Mouse (Mus musculus): ENCODE results near the gene Cox5a.

The Cox5a gene

GRCm38 (mm10) chr9:57521056-57521911, at the start of gene Cox5a:
Gene Cox5a, plus strand, starts transcription at chr9:57521274.
- CTCF ChIA-PET, result interaction anchor here (0.5 to 0.9 kb wide), 2 partner anchors 23 to 223 kb away, joined by 3 to 5 read pairs; no protein-coding TSS in a partner anchor

DNA sequence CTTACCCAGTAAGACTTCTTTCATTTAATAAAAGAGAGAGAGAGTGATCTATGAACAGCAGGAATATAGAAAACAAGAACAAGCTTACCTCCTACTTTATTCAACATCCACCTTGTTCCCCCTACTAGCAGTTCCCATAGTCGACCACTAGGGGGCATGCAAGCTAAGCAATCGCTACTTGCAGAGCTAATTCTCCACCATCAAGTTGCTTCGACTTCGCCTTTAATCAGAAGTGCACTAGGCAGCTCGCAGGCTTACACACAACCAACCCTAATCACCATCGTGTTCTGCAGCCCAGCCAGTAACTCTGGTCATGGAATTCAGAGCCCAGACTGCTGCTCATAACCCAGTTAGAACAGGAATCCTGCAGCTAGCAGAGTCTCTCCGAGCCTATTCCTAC, 35.3 kb upstream of the Cox5a start:
- CTCF ChIA-PET, result interaction anchor here (0.9 to 1.2 kb wide), 2 partner anchors 11 to 31 kb away, joined by 3 to 8 read pairs; no protein-coding TSS in a partner anchor

DNA sequence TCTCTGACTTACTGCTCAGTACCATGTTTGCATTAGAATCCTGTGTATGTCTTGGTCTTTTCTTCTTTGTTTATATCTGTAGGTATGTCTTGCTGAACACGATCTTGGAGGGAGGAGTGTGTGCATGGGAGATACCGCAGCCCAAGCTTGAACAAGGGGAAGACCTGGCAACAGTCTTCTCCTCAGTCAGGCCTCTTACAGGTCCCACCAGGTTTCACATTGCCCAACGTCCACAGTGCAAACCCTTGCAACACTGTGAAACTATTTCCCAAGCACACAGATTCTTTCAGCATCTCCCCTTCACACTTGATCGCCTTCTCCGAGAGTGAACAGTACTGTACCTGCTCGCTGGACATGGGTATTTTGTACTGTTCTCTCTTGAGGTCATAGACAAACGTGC, 33.3 kb upstream of the Cox5a start:
- CTCF ChIA-PET, result no interaction called here

DNA sequence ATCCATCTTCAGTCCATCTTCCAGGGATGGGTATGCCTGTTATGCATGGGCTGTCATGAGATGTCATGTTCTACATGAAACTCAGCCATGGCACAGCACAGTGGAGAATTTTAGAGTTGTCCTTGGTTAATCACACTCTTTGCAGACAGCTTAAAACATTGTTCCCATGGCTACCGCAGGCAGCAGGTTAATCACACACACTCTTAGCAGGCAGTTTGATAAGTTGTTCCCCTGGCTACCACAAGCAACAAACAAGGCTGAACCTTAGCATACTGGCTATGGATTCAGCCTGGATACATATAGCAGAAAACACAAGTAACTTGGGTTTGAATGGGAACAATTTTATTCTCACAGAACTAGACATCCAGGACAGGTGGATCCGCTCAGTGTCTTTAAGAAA, 27.5 kb upstream of the Cox5a start:
- CTCF ChIA-PET, result no interaction called here

- CTCF ChIA-PET, result no interaction called here
Measured at GRCm38 (mm10) chr9:57494970-57495369, 26.1 kb upstream of the Cox5a start.

- CTCF ChIA-PET, result interaction anchor here (1.1 kb wide), 1 partner anchor 11 kb away, joined by 3 read pairs; no protein-coding TSS in a partner anchor
Measured at GRCm38 (mm10) chr9:57497236-57497635, 23.8 kb upstream of the Cox5a start.

DNA sequence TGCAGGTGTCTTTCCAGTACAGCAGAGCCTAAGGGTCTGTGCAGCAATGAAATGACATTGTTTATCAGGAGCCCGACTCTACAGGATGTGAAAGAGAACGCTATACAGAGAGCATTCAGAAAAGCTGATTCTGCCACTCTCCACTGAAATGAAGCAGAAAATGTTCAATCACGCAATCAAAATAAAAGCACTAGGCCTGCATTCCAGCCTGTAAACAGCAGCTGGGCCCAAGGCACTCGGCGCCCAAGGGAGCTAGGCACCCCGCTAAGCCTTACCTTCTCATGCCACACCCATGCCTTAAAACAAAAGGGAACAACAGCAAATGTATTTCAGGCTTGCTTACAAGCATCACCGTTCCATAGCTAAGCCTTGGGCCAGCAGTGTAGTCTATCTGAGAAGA, 22.5 kb upstream of the Cox5a start:
- CTCF ChIA-PET, result interaction anchor here (0.7 kb wide), 2 partner anchors 23 to 70 kb away, joined by 4 to 5 read pairs; partner anchors contain the start of gene Cox5a

DNA sequence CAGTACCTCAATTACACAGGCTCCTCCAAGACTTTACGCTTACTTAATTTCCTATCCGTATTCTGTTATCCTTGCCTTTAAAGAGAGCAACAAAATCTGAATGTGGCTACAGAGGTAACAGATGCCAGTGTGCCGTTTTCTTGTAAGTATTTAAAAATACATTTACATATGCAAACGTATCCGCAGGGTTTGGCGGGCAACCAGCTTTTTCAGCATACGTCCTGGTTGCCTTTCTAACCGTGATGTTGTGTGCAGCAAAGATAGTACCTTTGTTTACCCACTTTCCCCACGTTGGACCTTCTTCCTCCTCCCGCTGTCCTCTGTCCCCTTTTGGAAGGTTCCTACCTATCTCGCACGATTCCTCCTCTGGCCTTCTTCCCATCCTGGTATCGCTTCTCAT, 19.6 kb upstream of the Cox5a start:
- CTCF ChIA-PET, result interaction anchor here (0.7 kb wide), 1 partner anchor 439 kb away, joined by 4 read pairs; the partner anchor contains the start of gene Sema7a

- CTCF ChIA-PET, result interaction anchor here (0.6 to 0.7 kb wide), 2 partner anchors 438 to 504 kb away, joined by 4 read pairs; partner anchors contain the start of gene Sema7a
Measured at GRCm38 (mm10) chr9:57501861-57502260, 19.2 kb upstream of the Cox5a start.

GRCm38 (mm10) chr9:57502911-57503621, 18.0 kb upstream of the Cox5a start:
- CTCF ChIA-PET, result interaction anchor here (0.6 kb wide), 1 partner anchor 21 kb away, joined by 3 read pairs; no protein-coding TSS in a partner anchor

GRCm38 (mm10) chr9:57503622-57504380, 17.3 kb upstream of the Cox5a start, which contains the start of gene Rpp25:
Gene Rpp25, plus strand, starts transcription at chr9:57504026.
- CTCF ChIA-PET, result interaction anchor here (0.6 to 0.7 kb wide), 2 partner anchors 22 to 391 kb away, joined by 3 read pairs; no protein-coding TSS in a partner anchor

DNA sequence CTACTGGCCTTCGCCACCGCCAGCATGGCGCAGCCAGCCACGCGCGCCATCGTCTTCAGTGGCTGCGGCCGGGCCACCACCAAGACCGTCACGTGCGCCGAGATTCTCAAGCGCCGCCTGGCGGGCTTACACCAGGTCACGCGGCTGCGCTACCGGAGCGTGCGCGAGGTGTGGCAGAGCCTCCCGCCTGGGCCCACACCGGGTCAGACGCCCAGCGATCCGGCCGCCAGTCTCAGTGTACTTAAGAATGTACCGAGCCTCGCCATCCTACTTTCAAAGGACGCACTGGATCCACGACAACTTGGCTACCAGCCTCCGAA, 16.7 kb upstream of the Cox5a start:
- CTCF ChIA-PET, result interaction anchor here (0.7 kb wide), 1 partner anchor 390 kb away, joined by 3 read pairs; no protein-coding TSS in a partner anchor

GRCm38 (mm10) chr9:57504891-57505290, 16.2 kb upstream of the Cox5a start:
- CTCF ChIA-PET, result no interaction called here

DNA sequence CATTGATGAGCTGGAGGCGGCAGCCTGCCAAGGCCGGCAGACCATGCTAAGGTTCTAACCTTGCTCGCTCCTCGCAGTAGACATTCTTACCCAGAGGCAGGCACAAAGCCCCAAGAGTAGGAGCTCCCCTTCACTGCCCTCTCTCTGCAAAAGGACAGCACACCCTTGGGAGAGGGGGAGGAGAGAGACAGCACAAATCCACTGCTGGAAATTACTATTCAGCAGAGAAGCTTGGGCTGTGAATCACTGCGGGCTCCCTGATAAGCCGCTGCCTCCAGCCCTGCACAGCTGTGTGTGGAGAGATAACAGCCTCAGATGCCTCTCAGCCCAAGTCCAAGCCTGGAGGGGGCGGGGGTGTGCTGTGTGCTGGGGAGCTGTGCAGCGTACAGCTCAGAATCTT, 15.4 kb upstream of the Cox5a start:
- CTCF ChIA-PET, result interaction anchor here (0.6 kb wide), 2 partner anchors 51 to 273 kb away, joined by 4 to 5 read pairs; no protein-coding TSS in a partner anchor

GRCm38 (mm10) chr9:57510577-57510976, 10.5 kb upstream of the Cox5a start:
- CTCF ChIA-PET, result interaction anchor here (0.6 kb wide), 1 partner anchor 8 kb away, joined by 3 read pairs; no protein-coding TSS in a partner anchor

DNA sequence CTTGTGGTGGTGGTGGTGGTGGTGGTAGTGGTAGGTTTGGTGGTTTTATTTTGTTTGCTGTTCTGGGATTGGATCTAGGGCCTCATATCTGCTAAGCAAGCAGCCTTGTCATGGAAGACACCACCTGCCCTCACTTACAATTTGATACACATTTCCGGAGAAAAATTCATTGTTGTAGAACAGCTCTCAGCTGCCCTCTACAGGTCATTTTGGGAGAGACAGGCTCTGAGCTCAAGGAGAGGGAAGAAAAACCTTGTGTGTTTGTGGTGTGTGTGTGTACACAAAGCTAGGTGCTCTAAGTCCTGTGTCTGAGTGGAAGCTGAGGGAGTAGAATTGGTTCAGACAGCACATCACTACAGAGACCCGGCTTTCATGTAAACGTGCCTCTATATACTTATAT, 4.0 kb upstream of the Cox5a start:
- CTCF ChIA-PET, result interaction anchor here (0.9 to 1.5 kb wide), 2 partner anchors 31 to 54 kb away, joined by 3 to 8 read pairs; no protein-coding TSS in a partner anchor

GRCm38 (mm10) chr9:57520375-57521055, 559 bp upstream of the Cox5a start:
- CTCF ChIA-PET, result no interaction called here

DNA sequence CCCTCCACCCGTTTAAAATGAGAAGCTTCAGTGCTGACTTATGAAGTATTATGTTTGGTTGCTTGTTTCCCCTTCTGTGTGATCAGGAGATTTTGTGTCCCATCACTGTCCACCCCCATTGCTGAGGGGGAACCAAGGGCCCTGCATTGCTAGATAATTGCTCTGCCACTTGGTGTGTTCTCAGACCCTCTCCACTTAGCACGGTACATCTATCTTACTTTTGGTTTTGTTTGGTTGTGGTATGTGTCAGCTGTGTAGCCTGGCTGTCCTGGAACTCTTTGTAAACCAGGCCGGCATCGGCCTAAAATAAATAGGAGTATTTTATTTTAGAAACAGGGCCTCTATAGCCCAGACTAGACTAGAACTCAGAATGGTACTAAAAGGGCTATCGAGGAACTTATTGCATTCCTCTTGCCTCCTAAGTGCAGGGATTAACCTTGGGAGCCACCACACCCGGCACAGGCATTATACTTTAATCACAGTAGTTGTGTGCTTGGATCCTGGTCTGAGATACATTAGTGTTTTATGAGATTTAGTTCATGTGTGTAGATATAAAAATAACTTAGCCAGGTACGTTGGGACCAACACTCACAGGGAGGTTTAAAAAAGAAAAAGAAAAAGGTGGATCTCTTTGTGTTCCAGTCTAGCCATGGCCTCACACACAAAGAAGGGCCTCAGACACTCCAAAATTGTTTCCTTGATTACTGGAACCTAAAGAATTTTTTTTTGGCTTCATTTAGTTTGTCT, 1.2 kb downstream of the Cox5a start:
- CTCF ChIA-PET, result interaction anchor here (0.6 to 0.9 kb wide), 2 partner anchors 222 to 363 kb away, joined by 3 read pairs; no protein-coding TSS in a partner anchor

DNA sequence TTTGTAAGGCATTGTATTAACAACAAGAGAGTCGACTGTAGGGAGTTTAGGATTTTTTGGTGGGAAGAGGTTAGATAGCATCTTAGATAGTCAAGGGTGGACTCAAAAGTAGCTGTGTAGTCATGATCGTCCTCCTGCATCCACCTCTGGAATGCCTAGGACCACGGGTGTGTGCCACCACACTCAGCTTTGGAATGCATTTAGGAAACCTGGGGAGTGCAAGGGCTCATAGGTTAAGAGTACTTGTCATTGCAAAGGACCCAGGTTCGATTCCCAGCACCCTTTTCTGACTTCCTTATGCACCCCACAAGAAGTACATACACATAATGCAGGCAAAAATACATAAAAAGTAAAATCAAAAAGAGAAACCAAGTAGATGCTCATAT, 1.8 kb downstream of the Cox5a start:
- CTCF ChIA-PET, result no interaction called here

DNA sequence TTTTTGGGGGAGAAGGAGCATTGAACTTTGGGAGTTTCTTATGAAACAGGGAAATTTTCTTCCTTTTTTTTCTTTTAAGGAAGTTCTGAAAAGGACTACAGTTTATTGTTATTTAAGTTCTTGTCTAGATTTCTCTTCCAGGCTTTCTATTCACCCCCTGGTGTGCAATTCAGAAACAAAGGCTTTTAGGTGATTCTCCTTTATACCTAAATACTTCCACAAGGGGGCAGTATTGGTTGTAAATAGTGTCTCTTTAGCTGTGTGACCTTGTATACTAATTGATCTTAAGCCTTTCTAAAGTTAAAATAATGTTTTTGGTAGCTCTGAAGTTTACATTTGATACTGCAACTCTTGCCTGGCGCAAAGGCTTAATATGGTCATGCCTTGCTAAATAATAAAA, 2.7 kb downstream of the Cox5a start:
- CTCF ChIA-PET, result interaction anchor here (0.6 to 1.1 kb wide), 2 partner anchors 13 to 131 kb away, joined by 4 read pairs; no protein-coding TSS in a partner anchor
